Mouse (Mus musculus): Measurements from ENCODE around the gene Sh3gl2. TPM values are rescaled to one million over a fixed set of nuclear protein-coding genes. Genes with fewer than 3 reads are reported as not detected.
A peak's percentile ranks its signal among the peaks of the same experiment; 100 is the strongest.

The Sh3gl2 gene
- polyA plus RNA-seq, 1 experiment = 242 TPM

DNA sequence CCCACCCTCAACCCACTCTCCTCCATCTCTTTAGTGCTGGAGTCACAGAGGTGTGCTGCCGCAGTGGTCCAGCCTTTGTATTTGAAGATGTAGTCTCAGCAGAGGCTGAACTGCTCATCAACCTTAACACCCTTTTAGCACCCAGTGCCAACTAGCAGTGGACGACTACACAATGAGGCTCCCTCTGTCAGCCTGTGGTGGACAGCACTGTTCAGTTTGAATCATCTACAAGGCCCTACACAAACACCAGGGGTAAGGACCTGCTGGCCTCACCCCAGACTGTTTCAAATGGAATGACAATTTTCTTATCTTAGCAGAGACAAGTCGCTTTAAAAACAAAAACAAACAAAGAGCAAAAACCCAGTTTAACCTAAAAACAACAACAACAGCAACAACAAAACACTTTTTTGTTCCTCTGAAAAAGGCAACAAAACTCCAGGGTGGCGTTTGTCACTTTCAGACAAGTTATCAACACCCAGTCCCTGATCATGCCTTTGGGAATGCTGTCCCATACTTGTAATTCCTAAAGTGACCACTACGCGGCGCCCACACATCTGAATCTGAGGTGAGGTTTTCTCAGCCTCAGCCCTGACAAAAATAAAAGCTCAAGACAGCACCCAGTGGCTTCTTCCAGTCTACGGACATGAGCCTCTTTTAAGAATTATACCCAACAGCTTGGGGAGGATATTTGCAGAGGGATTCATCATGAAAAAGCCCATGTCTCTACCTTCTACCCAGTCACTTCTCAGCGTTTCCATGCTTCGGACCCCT lies 199.7 kb downstream of the Sh3gl2 start:
- peak in 1 of 2 experiments; percentile 76 for DNase-seq (ENCODE audit: extremely low spot score in 1 of 2, low spot score in 1 of 2)

DNA sequence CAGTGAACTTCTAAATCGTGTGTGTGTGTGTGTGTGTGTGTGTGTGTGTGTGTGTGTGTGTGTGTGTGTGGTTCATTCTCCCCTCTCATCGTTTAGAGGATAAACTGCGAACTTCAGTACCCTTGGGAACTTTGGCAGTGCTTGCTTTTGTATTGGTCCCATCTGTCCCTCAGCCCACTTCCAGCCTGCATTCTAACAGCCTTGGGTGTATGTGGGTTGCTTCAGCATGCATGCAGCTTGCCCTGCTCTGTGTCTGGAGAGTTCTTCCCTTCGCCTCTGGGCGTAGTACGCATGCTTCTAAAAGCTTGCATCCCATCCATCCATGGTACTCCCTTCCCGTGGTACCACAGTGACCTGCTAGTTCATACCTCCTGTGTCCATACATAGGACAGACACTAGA lies 200.3 kb downstream of the Sh3gl2 start:
- peak in 1 of 2 experiments; percentile 34 for DNase-seq (ENCODE audit: extremely low spot score in 1 of 2, low spot score in 1 of 2)

DNA sequence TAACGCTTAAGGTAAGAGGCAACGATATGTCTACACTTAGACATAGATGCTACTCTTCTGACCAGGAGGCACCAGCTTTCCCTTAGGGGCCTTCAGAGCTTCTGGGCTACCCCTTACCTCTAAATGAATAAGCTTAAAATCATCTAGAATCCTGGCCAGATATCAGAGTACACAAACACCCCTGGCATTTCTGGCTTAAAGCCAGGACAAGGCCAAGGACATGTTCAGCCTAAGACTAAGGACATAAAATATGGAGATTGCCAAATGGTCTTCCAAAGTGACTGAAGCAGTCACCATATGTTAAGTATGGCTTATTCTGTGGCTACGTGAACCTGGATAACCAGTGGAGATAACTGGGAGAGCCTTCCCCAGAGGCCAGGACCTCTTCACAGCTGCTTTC lies 211.5 kb downstream of the Sh3gl2 start:
- DNase-seq (ENCODE audit: extremely low spot score in 1 of 2, low spot score in 1 of 2) = no peak

DNA sequence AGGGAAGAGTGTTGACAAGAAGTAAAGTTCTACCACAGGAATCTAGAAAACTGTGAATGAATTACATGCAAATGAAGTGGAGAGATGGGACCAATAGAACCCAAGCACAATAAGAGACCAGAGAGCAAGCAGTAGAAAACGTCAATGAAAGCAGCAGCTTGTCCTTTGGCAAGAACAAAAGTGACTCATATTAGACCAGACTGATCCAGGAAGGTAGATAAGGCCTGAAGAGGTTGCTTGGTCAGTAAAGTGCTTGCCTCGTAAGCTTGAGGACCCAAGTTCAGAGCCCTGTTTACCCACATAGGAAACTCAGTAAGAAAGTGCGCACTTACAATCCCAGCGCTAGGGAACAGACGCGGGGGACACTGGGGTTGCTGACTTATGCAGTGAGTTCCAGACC lies 215.5 kb downstream of the Sh3gl2 start:
- no peak for DNase-seq (ENCODE audit: extremely low spot score in 1 of 2, low spot score in 1 of 2)

DNA sequence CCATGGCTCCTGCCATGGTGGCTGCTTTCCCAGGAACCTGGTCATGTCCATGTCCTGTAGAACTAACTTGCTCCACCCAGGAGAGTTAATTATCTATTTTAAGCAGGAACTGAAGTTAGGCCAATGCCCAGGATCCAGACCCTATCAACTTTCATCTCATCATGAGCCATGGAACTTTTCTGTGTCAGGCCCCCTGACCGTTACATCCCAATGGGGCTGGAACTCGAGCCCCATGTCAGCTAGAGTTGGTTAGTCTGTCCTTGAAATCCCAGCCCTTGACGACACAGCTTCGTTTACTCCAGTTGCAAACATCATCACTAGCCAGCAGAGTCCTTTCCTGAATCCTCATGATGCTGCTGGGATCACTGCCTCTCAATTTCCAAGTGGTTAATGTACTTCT lies 221.3 kb downstream of the Sh3gl2 start:
- DNase-seq (ENCODE audit: extremely low spot score in 1 of 2, low spot score in 1 of 2) = no peak

DNA sequence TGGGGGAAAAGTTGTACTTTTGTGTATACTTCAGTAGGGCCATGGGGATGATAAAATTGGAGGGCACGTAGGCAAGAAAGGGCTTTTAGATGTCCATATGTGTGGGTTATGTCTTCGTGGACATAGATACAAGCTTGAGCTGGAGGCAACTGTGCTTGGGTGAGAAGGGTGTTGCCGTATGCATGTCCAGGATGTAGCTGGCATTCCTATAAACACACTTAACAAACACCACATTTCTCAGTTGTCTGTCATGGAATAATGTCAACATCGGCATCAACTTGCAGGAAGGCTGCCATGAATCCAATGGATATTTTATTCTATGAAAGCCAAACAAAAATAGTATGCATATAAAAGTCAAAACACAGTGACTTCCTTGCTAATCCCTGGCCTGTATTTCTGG lies 227.9 kb downstream of the Sh3gl2 start:
- DNase-seq (ENCODE audit: extremely low spot score in 1 of 2, low spot score in 1 of 2) = no peak

DNA sequence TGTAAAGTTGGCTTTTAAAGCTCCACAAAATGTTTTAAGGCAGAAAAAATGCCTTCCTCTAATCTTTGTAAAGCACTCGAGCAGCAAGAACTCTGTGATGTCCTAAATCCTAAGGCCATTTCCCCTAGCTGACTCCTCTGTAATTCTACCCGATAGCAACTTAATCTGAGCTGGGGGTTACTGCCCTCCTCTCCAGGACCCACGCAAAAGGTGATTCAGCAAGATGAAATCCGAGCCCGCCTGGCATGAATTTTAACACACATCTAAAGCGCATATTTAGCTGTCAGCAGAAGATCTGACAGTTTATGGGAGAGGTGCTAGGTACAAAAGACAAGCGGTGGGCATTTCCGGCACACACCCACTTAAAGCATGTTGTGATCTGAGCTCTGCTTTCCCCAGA lies 229.8 kb downstream of the Sh3gl2 start:
- DNase-seq (ENCODE audit: extremely low spot score in 1 of 2, low spot score in 1 of 2) = no peak

DNA sequence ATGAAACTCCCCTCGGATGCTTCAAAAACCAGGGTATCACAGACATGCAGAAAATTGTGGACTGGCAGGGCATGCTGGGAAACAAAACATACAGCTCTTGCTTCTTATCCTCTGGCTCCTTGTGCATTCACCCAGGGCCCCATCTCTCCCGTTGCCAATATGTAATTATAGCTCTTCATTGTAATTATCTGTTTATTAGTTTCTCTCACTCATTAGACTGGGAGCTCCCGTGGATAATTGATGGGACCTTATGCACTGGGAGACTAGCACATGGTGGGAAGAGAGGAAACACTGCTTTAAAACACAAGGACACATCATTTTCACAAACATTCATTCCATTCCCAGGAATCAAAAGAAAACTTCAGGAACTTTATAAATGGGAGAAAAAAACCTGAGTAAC lies 233.9 kb downstream of the Sh3gl2 start:
- no peak for DNase-seq (ENCODE audit: extremely low spot score in 1 of 2, low spot score in 1 of 2)

DNA sequence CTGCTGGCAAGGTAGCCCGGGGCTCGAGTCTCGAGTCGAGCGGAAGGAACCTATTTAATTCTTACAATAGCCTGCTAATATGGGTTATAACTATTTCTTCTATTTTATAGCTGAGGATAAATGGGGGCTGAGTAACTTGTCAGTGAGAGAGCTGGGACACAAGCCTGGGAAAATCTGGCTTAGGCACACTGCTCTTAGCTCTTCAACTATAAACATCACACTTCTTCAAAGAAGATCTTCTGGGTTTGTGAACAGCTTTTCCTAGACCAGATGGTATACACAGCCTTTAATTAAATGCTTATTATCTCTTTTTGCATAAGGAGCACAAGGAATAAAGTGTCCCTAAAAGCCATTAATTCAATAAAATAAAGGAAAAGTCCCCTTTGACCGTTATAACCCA lies 278.7 kb downstream of the Sh3gl2 start:
- DNase-seq (ENCODE audit: extremely low spot score in 1 of 2, low spot score in 1 of 2) = peak in 1 of 2 experiments; percentile 3

DNA sequence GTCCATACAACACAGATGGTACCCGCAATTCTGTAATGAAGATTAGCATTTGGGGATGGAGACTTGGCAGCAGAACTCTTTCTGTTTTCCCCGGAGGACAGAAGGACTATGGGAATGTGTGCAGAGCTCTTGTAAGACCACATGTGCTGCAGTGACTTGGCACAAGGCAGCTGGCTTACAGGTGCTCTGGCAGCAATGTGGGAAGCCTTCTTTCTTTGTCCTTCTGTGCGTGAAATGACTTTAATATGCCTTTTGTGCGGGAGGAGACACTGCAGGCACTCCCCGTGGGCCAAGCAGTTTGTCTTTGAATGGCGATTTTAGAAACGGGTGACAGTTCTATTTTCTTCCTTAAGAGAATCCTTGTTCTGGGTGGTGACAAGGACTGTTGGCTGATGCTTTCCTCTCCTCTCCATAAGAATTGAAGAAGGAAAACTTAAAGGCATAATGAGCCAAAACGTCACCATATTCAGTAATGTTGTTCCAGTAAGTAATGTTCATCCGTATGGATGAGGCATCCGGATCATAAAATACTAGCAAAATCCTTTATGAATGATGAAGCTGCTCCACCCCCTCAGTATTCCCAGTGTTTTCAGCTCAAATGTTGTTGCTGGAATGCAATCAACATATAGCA lies 281.5 kb downstream of the Sh3gl2 start:
- peak; percentile 14 to 45 for DNase-seq (ENCODE audit: extremely low spot score in 1 of 2, low spot score in 1 of 2)

DNA sequence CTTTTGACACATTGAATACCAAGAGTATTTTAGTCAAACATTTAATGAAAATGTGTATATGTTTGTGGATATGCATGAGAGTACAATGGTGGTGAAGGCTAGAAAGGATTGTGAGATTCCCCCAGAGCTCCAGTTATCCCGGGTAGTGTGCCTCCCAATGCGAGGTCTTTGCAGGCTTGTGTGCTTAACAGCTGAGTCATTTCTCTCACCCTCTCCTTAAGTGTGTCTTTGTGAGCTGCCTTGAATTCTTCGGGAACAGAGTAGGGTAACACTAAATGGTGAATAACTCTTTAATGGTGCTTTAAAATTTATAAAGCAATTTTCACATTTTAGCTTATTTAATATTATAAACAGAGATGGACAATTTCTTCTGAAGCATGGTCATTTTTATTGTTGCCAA lies 300.8 kb downstream of the Sh3gl2 start:
- DNase-seq (ENCODE audit: extremely low spot score in 1 of 2, low spot score in 1 of 2) = no peak

DNA sequence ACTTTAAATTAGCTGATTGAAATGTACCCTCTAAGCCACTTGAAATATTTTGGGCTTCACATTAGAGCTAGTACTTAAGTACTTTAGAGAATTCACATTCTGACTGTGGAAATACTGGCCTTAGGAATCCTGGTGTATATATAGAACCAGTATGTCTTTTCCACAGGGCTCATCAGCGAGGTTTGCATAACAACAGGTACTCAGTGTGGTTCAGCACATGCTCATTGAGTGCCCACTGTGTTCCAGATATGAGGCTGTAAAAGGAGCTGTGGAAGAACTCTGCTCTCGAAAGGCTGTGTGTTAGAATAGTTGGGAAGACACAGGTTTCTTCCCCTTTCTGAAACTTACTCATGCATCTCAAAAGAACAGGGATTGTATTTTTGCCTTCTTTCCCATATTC lies 302.1 kb downstream of the Sh3gl2 start:
- DNase-seq (ENCODE audit: extremely low spot score in 1 of 2, low spot score in 1 of 2) = no peak

DNA sequence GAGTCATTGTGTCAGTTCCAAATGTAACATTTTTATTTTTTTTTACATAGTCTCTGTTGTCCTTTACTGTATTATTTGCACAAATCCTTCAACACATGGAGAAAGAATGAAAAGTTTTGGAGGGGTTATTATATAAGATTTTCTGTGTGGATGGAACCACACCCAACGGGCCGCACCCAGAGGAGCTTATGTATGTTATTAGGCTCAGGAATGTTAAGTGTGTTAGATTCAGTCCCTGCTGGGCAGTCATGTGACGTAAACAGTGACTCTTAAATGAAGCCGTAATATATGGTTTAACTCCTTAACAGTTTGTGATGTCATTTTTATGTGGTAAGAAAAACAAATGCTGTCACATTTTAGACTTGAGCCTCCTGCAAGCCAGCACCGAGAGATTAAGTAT lies 302.6 kb downstream of the Sh3gl2 start:
- no peak for DNase-seq (ENCODE audit: extremely low spot score in 1 of 2, low spot score in 1 of 2)

DNA sequence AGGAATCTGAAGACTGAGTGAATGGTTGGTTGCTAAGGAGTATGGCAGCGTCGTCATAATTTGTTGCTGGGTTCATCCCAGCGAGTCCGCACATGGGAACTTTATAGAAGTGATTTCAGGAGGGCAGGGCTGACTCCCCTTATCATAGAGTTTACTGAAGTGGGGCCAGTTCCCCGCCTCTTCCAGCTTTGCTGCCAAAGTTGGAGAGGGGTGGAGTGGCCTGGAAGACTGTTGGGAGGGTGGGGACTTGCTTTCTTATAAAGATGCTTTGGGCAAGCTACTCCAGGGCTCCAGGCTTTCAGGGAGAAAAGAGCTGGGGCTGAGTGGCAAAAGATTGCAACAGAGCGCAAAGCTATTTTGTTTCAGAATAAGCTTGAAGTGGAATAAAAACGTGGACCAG lies 308.4 kb downstream of the Sh3gl2 start:
- no peak for DNase-seq (ENCODE audit: extremely low spot score in 1 of 2, low spot score in 1 of 2)

DNA sequence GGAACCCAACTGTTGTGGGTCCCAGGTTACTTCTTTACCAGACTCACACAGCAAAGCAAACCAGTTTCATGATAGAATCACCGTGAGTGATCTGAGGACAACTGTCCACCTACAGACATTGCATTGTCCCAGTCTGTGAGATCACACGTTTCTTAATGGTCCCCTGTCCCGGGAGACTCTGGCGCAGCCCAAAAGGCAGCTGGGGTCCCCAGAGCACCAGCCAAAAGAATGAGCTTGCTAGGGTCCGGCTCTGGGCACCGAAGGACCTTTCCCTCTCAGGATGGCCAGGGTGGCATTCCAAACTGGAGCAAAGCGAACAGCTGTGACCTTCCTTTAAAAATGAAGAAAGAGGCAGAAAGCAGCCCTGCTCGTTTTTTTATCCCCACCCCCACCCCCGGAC lies 308.9 kb downstream of the Sh3gl2 start, which contains the start of gene Adamtsl1:
Gene Adamtsl1, plus strand, starts transcription at position 381 of the 400 bp plus-strand sequence.
- DNase-seq (ENCODE audit: extremely low spot score in 1 of 2, low spot score in 1 of 2) = no peak

DNA sequence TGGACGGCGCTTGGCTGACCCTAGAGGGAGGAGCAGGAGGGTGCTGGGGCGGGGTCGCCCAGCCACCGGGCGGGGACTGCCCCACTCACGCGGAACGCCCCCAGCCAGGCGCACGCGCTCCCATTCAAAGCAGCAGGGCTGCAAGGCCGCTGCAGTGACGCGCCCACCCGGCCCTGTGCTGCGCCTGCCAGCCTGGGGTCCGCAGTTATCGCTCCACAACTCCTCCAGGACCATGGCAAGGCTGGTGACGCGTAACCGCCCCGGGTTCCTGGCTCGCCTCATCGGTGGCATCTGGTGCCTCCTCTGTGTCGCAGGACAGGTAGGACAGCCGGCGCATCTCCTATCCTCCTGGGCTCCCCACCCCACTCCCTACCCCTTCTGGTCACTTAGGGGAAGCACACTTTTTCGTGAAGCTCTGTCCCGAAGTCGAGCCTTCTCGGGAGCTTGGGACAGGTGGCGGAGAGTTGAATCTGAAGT lies 309.3 kb downstream of the Sh3gl2 start:
- peak in 1 of 2 experiments; percentile 12 for DNase-seq (ENCODE audit: extremely low spot score in 1 of 2, low spot score in 1 of 2)

DNA sequence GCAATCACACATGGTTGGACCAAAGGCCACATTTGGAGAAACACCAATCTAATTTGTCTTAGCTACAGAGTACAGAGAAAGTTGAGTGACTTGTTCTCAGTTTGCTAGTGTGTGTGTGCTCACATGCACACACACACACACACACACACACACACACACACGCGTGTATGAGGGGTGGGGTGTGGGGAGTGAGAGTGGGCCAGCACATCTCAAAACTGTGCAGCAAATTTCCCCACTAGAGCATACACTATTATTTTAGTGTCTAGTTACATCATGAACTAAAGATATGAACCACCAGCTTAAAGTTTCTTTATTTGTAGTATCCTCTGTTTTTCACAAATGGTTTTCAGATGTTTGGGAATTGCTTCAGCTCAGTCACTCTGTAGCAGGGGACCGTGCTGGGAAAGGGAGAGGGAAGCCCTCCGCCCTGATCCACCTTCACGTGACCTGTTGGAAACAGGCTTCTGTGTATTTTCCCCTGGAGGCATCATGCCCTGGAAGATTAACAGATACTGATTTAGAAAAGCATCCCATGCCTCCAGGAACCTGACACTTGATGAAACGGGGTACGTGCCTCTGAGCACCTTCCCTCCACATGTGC lies 322.1 kb downstream of the Sh3gl2 start:
- DNase-seq (ENCODE audit: extremely low spot score in 1 of 2, low spot score in 1 of 2) = no peak

DNA sequence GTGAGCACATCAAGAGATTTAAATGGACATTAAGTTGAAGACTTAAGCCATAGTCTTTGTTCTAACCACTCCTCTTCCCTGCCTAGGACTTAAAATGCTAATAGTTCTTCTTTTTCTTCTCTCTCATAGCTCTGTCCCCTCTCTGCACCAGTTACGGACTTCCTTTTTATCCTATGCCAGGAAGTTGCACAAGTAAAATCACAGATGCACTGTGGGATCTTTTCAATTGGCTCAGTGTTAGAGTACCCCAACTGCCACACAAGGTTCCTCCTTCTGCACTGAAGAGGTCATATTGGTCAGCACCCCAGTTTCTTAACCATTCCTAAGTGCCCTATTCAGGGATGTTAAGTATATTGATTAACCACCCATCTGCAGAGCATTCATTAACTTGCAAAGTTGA lies 324.9 kb downstream of the Sh3gl2 start:
- DNase-seq (ENCODE audit: extremely low spot score in 1 of 2, low spot score in 1 of 2) = no peak

DNA sequence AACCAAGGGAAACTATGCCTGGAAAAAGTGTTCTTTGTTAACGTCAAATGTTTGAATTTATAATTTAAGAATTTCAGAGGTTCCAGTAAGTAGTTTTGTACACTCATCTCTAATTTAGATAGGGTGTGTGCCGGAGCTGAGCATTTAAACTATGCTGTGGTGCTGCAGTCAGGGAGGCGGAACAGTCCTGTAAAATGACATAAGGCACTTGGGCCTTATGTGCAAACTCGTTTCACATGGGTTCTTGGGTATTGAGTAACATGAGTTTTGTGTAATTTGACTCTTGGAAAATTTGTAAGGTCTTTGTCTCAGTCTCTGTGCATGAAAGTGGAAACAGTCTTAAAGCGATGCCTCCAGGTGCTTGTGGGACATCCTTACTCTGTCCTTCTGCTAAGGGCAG lies 334.8 kb downstream of the Sh3gl2 start:
- DNase-seq (ENCODE audit: extremely low spot score in 1 of 2, low spot score in 1 of 2) = no peak

DNA sequence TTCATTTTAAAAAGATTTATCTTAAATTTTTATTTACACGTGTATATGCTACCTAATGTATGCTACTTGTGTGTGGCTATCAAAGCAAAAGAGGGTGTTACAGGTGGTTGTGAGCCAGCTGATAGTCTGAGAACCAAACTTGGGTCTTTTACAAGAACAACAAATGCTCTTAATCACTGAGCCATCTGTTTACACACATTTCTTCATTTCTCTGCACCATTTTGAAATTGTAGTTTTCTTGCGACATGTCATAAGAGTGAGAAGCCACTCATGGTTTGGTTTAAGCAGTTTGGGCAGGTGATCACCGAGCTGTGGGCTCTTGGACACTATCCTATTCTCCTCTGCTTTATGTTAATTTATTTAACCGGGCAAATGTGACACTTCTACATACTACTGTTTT lies 338.3 kb downstream of the Sh3gl2 start:
- no peak for DNase-seq (ENCODE audit: extremely low spot score in 1 of 2, low spot score in 1 of 2)

DNA sequence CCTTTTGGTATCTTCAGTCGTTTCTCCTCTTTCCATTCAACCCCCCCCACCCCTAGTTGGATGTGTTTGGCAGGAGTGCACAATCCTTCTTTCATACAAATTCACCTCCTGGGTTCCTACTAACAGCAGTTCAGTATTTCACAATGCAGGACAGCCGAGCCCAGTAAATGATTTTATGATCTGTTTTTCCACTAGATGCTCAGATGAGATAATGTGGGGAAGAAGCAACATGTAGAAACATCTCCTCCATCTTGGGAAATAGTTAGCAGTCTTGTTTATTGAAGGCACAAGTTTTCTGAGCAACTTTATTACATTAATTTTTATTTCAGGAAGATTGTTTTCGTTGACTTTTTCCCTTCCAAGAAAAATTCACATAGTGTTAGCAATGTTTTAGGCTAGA lies 349.8 kb downstream of the Sh3gl2 start:
- DNase-seq (ENCODE audit: extremely low spot score in 1 of 2, low spot score in 1 of 2) = no peak

DNA sequence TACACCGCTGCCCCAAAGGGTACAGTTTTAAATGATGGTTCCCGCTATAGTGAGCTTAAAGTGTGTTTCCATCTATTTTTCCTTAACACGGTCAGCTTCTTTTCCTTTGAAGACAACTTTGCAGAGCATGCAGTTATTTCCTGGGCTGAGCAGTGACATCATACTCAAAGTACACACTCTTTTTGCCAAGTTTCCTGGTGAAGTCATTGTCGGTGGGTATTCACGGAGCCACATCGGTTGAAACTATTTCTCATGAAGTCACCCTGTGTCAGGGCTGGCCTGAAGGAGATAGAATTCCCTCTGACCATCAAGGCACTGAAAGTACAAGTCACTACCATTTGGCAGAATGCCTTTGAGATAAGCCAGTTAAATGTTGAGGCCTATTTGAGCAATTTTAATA lies 354.8 kb downstream of the Sh3gl2 start:
- DNase-seq (ENCODE audit: extremely low spot score in 1 of 2, low spot score in 1 of 2) = no peak
